Mouse (Mus musculus) heart, adult 2 months (tissue): ENCODE measurements around the gene Pwwp2b.

ENCODE experiments used
- CTCF ChIP-seq: fragments of 200-600 bp; IDR thresholded peaks from 2 replicates; pipeline ENCODE4 v1.8.1; 2022; ENCODE audit warnings: antibody characterized with exemption, mild to moderate bottlenecking, moderate library complexity
- EP300 ChIP-seq: fragments of 200-500 bp; IDR thresholded peaks from 2 replicates; pipeline ENCODE4 v1.6.1; 2011; ENCODE audit warnings: low read depth, low read length, control low read depth; ENCODE audit not compliant: insufficient read depth
- POLR2A ChIP-seq: fragments of 200-500 bp; IDR thresholded peaks from 2 replicates; pipeline ENCODE4 v1.6.1; 2011; ENCODE audit warnings: mild to moderate bottlenecking, low read depth, low read length, control low read depth; ENCODE audit not compliant: insufficient read depth

- TF ChIP-seq CTCF = no peak
- no peak for TF ChIP-seq EP300
- no peak for TF ChIP-seq POLR2A
Observed at GRCm38 (mm10) chr7:139222341-139222740, 25.9 kb upstream of the Pwwp2b start.
